Mouse (Mus musculus): ENCODE measurements around the gene Agap2.

DNA sequence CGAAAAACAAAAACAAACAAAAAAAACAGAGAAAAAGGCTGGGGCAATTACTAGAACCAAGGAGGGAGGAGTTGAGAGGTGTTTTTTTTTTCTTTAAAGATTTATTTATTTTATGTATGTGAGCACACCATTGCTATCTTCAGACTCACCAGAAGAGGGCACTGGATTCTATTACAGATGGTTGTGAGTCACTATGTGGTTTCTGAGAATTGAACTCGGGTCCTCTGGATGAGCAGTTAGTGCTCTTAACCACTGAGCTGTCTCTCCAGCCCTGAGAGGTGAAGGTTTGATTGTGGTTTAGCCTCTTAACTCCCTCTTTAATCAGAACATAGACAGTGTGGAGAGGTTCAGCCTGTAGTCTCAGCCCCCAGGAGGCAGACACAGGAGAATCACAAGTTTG, 40.0 kb downstream of the Agap2 start:
- TF ChIP-seq CTCF (IDR thresholded peaks at IDR 0.05; ENCODE audit: borderline replicate concordance, extremely low read depth, insufficient read depth, insufficient read length) (no peak), POLR2A (IDR thresholded peaks at IDR 0.05; ENCODE audit: borderline replicate concordance, extremely low read depth, insufficient read depth, insufficient read length, poor library complexity, severe bottlenecking) (no peak)

Measured in brain, embryonic 14.5 days (tissue).